Mouse (Mus musculus) adrenal gland, postnatal 0 days (tissue): ENCODE results near the gene Olfr576. TPM values are rescaled to one million over a fixed set of nuclear protein-coding genes. Genes with fewer than 3 reads are reported as not detected.

Experiments
- polyA plus RNA-seq: library from polyadenylated mRNA; unstranded; fragments of >200 nt; fragmentation: Nextera tagmentation; extraction: Ambion mirVana; gene quantifications from 2 replicates; pipeline ENCODE4 v1.2.1, GENCODE M21; 2015

Gene Olfr576
- polyA plus RNA-seq = not detected in 2 replicates

GRCm38 (mm10) chr7:102962360-102962759 lies at the start of gene Olfr576:
TSS of gene Olfr576 (plus strand) at chr7:102962660.

GRCm38 (mm10) chr7:102917032-102917875 lies 45.2 kb upstream of the Olfr576 start, which contains the start of gene Olfr571:
TSS of gene Olfr571 (minus strand) at chr7:102917536.

GRCm38 (mm10) chr7:102924109-102924508 lies 38.4 kb upstream of the Olfr576 start, which contains the start of gene Olfr572:
TSS of gene Olfr572 (plus strand) at chr7:102924409.

GRCm38 (mm10) chr7:102942475-102942874 lies 20.0 kb upstream of the Olfr576 start, which contains the start of gene Olfr573-ps1:
TSS of gene Olfr573-ps1 (minus strand) at chr7:102942575.

GRCm38 (mm10) chr7:102948167-102948566 lies 14.3 kb upstream of the Olfr576 start, which contains the start of gene Olfr574:
TSS of gene Olfr574 (plus strand) at chr7:102948467.

GRCm38 (mm10) chr7:102958593-102958992 lies 3.9 kb upstream of the Olfr576 start, which contains the start of gene Olfr575:
TSS of gene Olfr575 (minus strand) at chr7:102958775.

GRCm38 (mm10) chr7:102975843-102976242 lies 13.4 kb downstream of the Olfr576 start, which contains the start of gene Olfr577:
TSS of gene Olfr577 (minus strand) at chr7:102975943.

GRCm38 (mm10) chr7:102989224-102989623 lies 26.8 kb downstream of the Olfr576 start, which contains the start of gene Olfr578:
TSS of gene Olfr578 (minus strand) at chr7:102989324.

Other genes with a start within 250 kb of the Olfr576 start
- not detected in 2 replicates for gene Olfr33, start 243.6 kb upstream of the Olfr576 start, polyA plus RNA-seq
- gene Olfr559, start 235.2 kb upstream of the Olfr576 start, polyA plus RNA-seq = not detected in 2 replicates
- gene Olfr560, start 203.3 kb upstream of the Olfr576 start, polyA plus RNA-seq = not detected in 2 replicates
- gene Olfr78, start 203.2 kb upstream of the Olfr576 start, polyA plus RNA-seq = 1.7 and 8.6 TPM in 2 replicates
- gene Olfr561, start 191.4 kb upstream of the Olfr576 start, polyA plus RNA-seq = not detected in 2 replicates
- gene Olfr564, start 159.2 kb upstream of the Olfr576 start, polyA plus RNA-seq = not detected in 2 replicates
- gene Olfr566, start 103.9 kb upstream of the Olfr576 start, polyA plus RNA-seq = not detected in 2 replicates
- gene Olfr568, start 85.5 kb upstream of the Olfr576 start, polyA plus RNA-seq = not detected in 2 replicates
- gene Olfr569, start 71.8 kb upstream of the Olfr576 start, polyA plus RNA-seq = not detected in 2 replicates
- not detected in 2 replicates for gene Olfr570, start 68.1 kb upstream of the Olfr576 start, polyA plus RNA-seq
- gene Olfr571, start 45.1 kb upstream of the Olfr576 start, polyA plus RNA-seq = not detected in 2 replicates
- gene Olfr572, start 38.3 kb upstream of the Olfr576 start, polyA plus RNA-seq = not detected in 2 replicates
- not detected in 2 replicates for gene Olfr573-ps1, start 20.1 kb upstream of the Olfr576 start, polyA plus RNA-seq
- not detected in 2 replicates for gene Olfr574, start 14.2 kb upstream of the Olfr576 start, polyA plus RNA-seq
- not detected in 2 replicates for gene Olfr575, start 3.9 kb upstream of the Olfr576 start, polyA plus RNA-seq
- gene Olfr577, start 13.3 kb downstream of the Olfr576 start, polyA plus RNA-seq = not detected in 2 replicates
- gene Olfr578, start 26.7 kb downstream of the Olfr576 start, polyA plus RNA-seq = not detected in 2 replicates
- gene Olfr582, start 75.4 kb downstream of the Olfr576 start, polyA plus RNA-seq = not detected in 2 replicates
- not detected in 2 replicates for gene Olfr583, start 88.6 kb downstream of the Olfr576 start, polyA plus RNA-seq
- gene Olfr584, start 119.2 kb downstream of the Olfr576 start, polyA plus RNA-seq = not detected in 2 replicates
- gene Olfr585, start 135.1 kb downstream of the Olfr576 start, polyA plus RNA-seq = not detected in 2 replicates
- not detected in 2 replicates for gene Olfr586, start 163.0 kb downstream of the Olfr576 start, polyA plus RNA-seq
- gene Olfr588-ps1, start 178.2 kb downstream of the Olfr576 start, polyA plus RNA-seq = not detected in 2 replicates
- gene Olfr589, start 193.7 kb downstream of the Olfr576 start, polyA plus RNA-seq = not detected in 2 replicates
- gene Olfr591, start 215.7 kb downstream of the Olfr576 start, polyA plus RNA-seq = not detected in 2 replicates
- gene Olfr592, start 222.1 kb downstream of the Olfr576 start, polyA plus RNA-seq = not detected in 2 replicates
- gene Olfr593, start 249.2 kb downstream of the Olfr576 start, polyA plus RNA-seq = not detected in 2 replicates